Mouse (Mus musculus): ENCODE results near the gene Mei1. TPM values are rescaled to one million over a fixed set of nuclear protein-coding genes. Genes with fewer than 3 reads are reported as not detected.
A peak's percentile ranks its signal among the peaks of the same experiment; 100 is the strongest.

The Mei1 gene
- polyA plus RNA-seq, 1 experiment from 2014 or later, result 0.08 TPM

GRCm38 (mm10) chr15:82167201-82168168 is 97.7 kb downstream of the Mei1 start:
- H3K4me1 ChIP-seq (replicated peaks), result peaks cover 60% of the 10 kb centered on the region
- H3K4me2 ChIP-seq, result no peak overlapping the region
- H3K9ac ChIP-seq, result no peak overlapping the region
- 56% methylated on average over 23 of the region's 23 CpGs for WGBS
- H3K4me3 ChIP-seq, result no peak overlapping the region
- no peak for ATAC-seq (ENCODE audit: low FRiP score, low read depth)
- no peaks in the 10 kb centered on the region for H3K27me3 ChIP-seq
- no peaks in the 10 kb centered on the region for H3K9me3 ChIP-seq
- peak overlapping the region; percentile 39; the same call in 1 of the 2 replicates for H3K27ac ChIP-seq (replicated peaks)
- peaks cover 16% of the 10 kb centered on the region for H3K36me3 ChIP-seq

- H3K9ac ChIP-seq, result no peak overlapping the region
- 81% methylated on average over 5 of the region's 5 CpGs for WGBS
- no peak overlapping the region for H3K4me2 ChIP-seq
- H3K36me3 ChIP-seq, result peaks cover 34% of the 10 kb centered on the region
- H3K27me3 ChIP-seq, result no peaks in the 10 kb centered on the region
- peaks cover 54% of the 10 kb centered on the region for H3K4me1 ChIP-seq (replicated peaks)
- no peak overlapping the region for H3K4me3 ChIP-seq
- H3K27ac ChIP-seq (replicated peaks), result peak overlapping the region; percentile 56
- ATAC-seq (ENCODE audit: low FRiP score, low read depth), result no peak
- H3K9me3 ChIP-seq, result no peaks in the 10 kb centered on the region
Observed at GRCm38 (mm10) chr15:82169671-82170070, 99.9 kb downstream of the Mei1 start.

DNA sequence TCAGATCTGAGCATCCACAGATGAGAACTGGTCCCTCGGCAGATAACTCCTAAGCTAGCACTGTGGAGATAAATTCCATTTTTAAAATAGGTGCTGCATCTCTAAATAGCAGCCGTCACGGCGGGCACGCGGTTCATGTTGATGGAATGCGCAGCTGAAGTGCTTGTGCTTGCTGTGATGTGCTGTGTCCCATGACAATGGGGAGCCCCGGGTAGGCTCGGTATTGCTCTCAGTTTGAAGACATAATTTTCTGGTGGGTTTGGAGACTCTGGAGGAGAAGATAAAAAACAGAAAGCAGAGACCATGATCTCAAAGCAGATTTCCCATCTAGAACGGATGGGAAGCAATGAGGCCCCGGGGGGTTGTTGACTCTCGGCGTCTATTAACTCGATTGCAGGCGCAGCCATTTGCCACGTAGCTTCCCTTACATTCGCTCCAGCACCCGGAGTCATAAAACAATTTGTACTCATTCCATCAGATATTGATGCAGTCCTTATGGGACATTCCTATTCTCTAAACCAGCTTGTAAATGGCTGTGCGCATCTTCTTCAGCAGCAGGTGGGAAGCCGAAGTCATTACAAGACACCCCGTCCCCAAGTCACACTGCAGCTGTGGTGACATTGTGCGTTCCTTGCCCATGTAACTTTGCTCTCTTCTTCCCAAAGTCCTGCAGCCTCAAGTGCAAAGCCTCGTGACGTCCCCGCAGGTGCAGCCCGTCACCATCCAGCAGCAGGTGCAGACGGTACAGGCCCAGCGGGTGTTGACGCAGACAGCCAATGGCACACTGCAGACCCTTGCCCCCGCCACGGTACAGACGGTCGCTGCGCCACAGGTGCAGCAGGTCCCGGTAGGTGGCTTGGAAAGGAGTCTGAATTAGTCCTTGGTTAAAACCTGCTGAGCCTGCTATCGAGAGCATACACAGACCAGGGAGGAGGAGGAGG is 100.9 kb downstream of the Mei1 start:
- Histone ChIP-seq H3K4me2 (no peak overlapping the region), H3K4me3 (no peak overlapping the region), H3K36me3 (peaks cover 43% of the 10 kb centered on the region), H3K4me1 (replicated peaks) (peaks cover 51% of the 10 kb centered on the region), H3K9me3 (no peaks in the 10 kb centered on the region), H3K27me3 (no peaks in the 10 kb centered on the region), H3K27ac (replicated peaks) (peak overlapping the region; percentile 56), H3K9ac (no peak overlapping the region)
- peak; percentile 55; the same call in 1 of the 2 replicates for ATAC-seq (ENCODE audit: low FRiP score, low read depth)
- 62% methylated on average over 36 of the region's 36 CpGs for WGBS

GRCm38 (mm10) chr15:82172648-82173047 is 102.9 kb downstream of the Mei1 start:
- 0 out of 2 replicates have a peak overlapping the region, but pooled peaks have one; percentile 6 for H3K27ac ChIP-seq (replicated peaks)
- peaks cover 61% of the 10 kb centered on the region for H3K36me3 ChIP-seq
- WGBS, result 71% methylated on average over 8 of the region's 8 CpGs
- no peaks in the 10 kb centered on the region for H3K27me3 ChIP-seq
- no peak overlapping the region for H3K4me2 ChIP-seq
- ATAC-seq (ENCODE audit: low FRiP score, low read depth), result no peak
- no peak overlapping the region for H3K9ac ChIP-seq
- no peaks in the 10 kb centered on the region for H3K9me3 ChIP-seq
- no peak overlapping the region for H3K4me3 ChIP-seq
- H3K4me1 ChIP-seq (replicated peaks), result peaks cover 32% of the 10 kb centered on the region

DNA sequence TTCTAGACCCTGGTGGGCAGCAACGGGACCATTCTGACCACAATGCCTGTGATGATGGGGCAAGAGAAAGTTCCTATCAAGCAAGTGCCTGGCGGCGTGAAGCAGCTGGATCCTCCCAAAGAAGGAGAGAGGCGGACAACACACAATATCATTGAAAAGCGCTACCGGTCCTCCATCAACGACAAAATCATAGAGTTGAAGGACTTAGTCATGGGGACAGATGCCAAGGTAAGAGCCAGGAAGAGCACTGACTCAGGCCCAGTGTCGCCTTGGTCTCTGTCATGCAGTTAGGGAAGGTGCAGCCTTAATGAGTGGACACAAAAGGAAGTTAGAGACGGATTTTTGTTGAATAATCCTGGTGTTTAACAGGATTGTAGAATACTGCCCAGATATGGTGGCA is 105.3 kb downstream of the Mei1 start:
- Histone ChIP-seq H3K36me3 (peaks cover 86% of the 10 kb centered on the region), H3K9ac (no peak overlapping the region), H3K27ac (replicated peaks) (no peak overlapping the region), H3K9me3 (no peaks in the 10 kb centered on the region), H3K4me3 (no peak overlapping the region), H3K4me1 (replicated peaks) (peaks cover 12% of the 10 kb centered on the region), H3K4me2 (no peak overlapping the region), H3K27me3 (no peaks in the 10 kb centered on the region)
- ATAC-seq (ENCODE audit: low FRiP score, low read depth), result no peak
- 94% methylated on average over 9 of the region's 9 CpGs for WGBS

Other genes starting within 250 kb of the Mei1 start
- gene Tob2, start 211.2 kb upstream of the Mei1 start, polyA plus RNA-seq (2015; fragmentation: Nextera tagmentation; extraction: Ambion mirVana), result 17.4 and 17.7 TPM in 2 replicates
- gene Phf5a, start 198.1 kb upstream of the Mei1 start, polyA plus RNA-seq (2015; fragmentation: Nextera tagmentation; extraction: Ambion mirVana), result 119 and 123 TPM in 2 replicates
- 282 and 287 TPM in 2 replicates for gene Aco2, start 197.7 kb upstream of the Mei1 start, polyA plus RNA-seq (2015; fragmentation: Nextera tagmentation; extraction: Ambion mirVana)
- gene Polr3h, start 143.8 kb upstream of the Mei1 start, polyA plus RNA-seq (2015; fragmentation: Nextera tagmentation; extraction: Ambion mirVana), result 87.3 and 92.0 TPM in 2 replicates
- 213 and 253 TPM in 2 replicates for gene Csdc2, start 133.2 kb upstream of the Mei1 start, polyA plus RNA-seq (2015; fragmentation: Nextera tagmentation; extraction: Ambion mirVana)
- 102 and 108 TPM in 2 replicates for gene Pmm1, start 109.1 kb upstream of the Mei1 start, polyA plus RNA-seq (2015; fragmentation: Nextera tagmentation; extraction: Ambion mirVana)
- gene 1700029P11Rik, start 89.5 kb upstream of the Mei1 start, polyA plus RNA-seq (2015; fragmentation: Nextera tagmentation; extraction: Ambion mirVana), result not detected in 2 replicates
- 40.8 and 43.4 TPM in 2 replicates for gene Xrcc6, start 82.2 kb upstream of the Mei1 start, polyA plus RNA-seq (2015; fragmentation: Nextera tagmentation; extraction: Ambion mirVana)
- gene Desi1, start 36.1 kb upstream of the Mei1 start, polyA plus RNA-seq (2015; fragmentation: Nextera tagmentation; extraction: Ambion mirVana), result 52.6 and 55.1 TPM in 2 replicates
- gene Snu13, start 22.4 kb upstream of the Mei1 start, polyA plus RNA-seq (2015; fragmentation: Nextera tagmentation; extraction: Ambion mirVana), result 237 and 238 TPM in 2 replicates
- not detected in 2 replicates for gene 4930407I10Rik, start 10.8 kb upstream of the Mei1 start, polyA plus RNA-seq (2015; fragmentation: Nextera tagmentation; extraction: Ambion mirVana)
- gene Ccdc134, start 57.9 kb downstream of the Mei1 start, polyA plus RNA-seq (2015; fragmentation: Nextera tagmentation; extraction: Ambion mirVana), result 11.6 and 12.0 TPM in 2 replicates
- gene Srebf2, start 77.2 kb downstream of the Mei1 start, polyA plus RNA-seq (2015; fragmentation: Nextera tagmentation; extraction: Ambion mirVana), result 204 and 209 TPM in 2 replicates
- 2.9 and 4.6 TPM in 2 replicates for gene Shisa8, start 142.8 kb downstream of the Mei1 start, polyA plus RNA-seq (2015; fragmentation: Nextera tagmentation; extraction: Ambion mirVana)
- 0.37 and 0.69 TPM in 2 replicates for gene Tnfrsf13c, start 154.4 kb downstream of the Mei1 start, polyA plus RNA-seq (2015; fragmentation: Nextera tagmentation; extraction: Ambion mirVana)
- gene Cenpm, start 174.8 kb downstream of the Mei1 start, polyA plus RNA-seq (2015; fragmentation: Nextera tagmentation; extraction: Ambion mirVana), result 24.0 and 25.4 TPM in 2 replicates
- 15.9 and 16.6 TPM in 2 replicates for gene 1500009C09Rik, start 182.4 kb downstream of the Mei1 start, polyA plus RNA-seq (2015; fragmentation: Nextera tagmentation; extraction: Ambion mirVana)
- gene Sept3, start 204.9 kb downstream of the Mei1 start, polyA plus RNA-seq (2015; fragmentation: Nextera tagmentation; extraction: Ambion mirVana), result 374 and 408 TPM in 2 replicates
- gene Wbp2nl, start 229.0 kb downstream of the Mei1 start, polyA plus RNA-seq (2015; fragmentation: Nextera tagmentation; extraction: Ambion mirVana), result 0.10 and 0.29 TPM in 2 replicates

All from hindbrain, embryonic 15.5 days (tissue).